Mouse (Mus musculus): Measurements from ENCODE around the gene Cwc25. TPM values are rescaled to one million over a fixed set of nuclear protein-coding genes. Genes with fewer than 3 reads are reported as not detected.

Cwc25 gene
- total RNA-seq, 2 experiments from 2014 or later, result 19.5 to 21.3 TPM

- Histone ChIP-seq H3K4me3 (peak overlapping the region; percentile 78), H3K27ac (peak overlapping the region; percentile 98)
- intact Hi-C loops (cut with DNase I), result loop anchor here (5.0 kb wide), 1 partner anchor 181 kb away; the partner anchor contains the start of gene Fbxo47
- DNase-seq (ENCODE audit: extremely low spot score in 1 of 2, low spot score in 2 of 2), result no peak
- TF ChIP-seq CTCF (IDR thresholded peaks at IDR 0.05), result no peak
Measured at GRCm38 (mm10) chr11:97700746-97701580, 65.4 kb downstream of the Cwc25 start.

GRCm38 (mm10) chr11:97700003-97700745 lies 66.2 kb downstream of the Cwc25 start, which contains the start of gene Pcgf2:
Pcgf2 (minus strand) TSS chr11:97700497.
- no peak for TF ChIP-seq CTCF (IDR thresholded peaks at IDR 0.05)

DNA sequence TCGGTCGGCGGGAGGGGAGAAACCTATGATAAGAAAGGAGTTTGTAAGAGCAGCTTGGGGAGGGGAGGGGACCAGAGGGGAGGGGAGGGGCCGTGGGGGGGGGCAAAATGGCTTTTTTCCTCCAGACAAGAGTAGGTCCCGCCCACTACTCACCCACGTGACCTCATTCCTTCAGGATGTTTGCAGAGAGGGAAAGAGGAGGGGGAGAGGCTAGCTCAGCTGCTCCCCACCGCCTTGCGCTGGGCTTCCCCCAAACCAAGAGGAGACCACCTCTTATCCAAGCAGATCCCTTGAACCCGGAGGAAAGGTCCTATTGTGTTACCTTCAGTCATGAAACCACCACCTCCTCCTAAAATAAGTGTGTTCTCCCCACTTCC lies 66.7 kb downstream of the Cwc25 start:
- H3K27ac ChIP-seq, result peak overlapping the region; percentile 98
- no peak for TF ChIP-seq CTCF (IDR thresholded peaks at IDR 0.05)
- DNase-seq (ENCODE audit: extremely low spot score in 1 of 2, low spot score in 2 of 2), result peak; percentile 71 to 75
- intact Hi-C loops (cut with DNase I), result loop anchor here (5.0 kb wide), 2 partner anchors 37 to 183 kb away; partner anchors contain the start of genes Fbxo47 and Mllt6
- peak overlapping the region; percentile 78 for H3K4me3 ChIP-seq

More at GRCm38 (mm10) chr11:97700003-97700745, 66.2 kb downstream of the Cwc25 start, which contains the start of gene Pcgf2:
- H3K4me3 ChIP-seq, result peak within 1 kb of the TSS; percentile 78
- DNase-seq (ENCODE audit: extremely low spot score in 1 of 2, low spot score in 2 of 2), result peak; percentile 67 to 72
- H3K27ac ChIP-seq, result peak within 1 kb of the TSS; percentile 98
- intact Hi-C loops (cut with DNase I), result loop anchor here (5.0 kb wide), 1 partner anchor 182 kb away; the partner anchor contains the start of gene Fbxo47

DNA sequence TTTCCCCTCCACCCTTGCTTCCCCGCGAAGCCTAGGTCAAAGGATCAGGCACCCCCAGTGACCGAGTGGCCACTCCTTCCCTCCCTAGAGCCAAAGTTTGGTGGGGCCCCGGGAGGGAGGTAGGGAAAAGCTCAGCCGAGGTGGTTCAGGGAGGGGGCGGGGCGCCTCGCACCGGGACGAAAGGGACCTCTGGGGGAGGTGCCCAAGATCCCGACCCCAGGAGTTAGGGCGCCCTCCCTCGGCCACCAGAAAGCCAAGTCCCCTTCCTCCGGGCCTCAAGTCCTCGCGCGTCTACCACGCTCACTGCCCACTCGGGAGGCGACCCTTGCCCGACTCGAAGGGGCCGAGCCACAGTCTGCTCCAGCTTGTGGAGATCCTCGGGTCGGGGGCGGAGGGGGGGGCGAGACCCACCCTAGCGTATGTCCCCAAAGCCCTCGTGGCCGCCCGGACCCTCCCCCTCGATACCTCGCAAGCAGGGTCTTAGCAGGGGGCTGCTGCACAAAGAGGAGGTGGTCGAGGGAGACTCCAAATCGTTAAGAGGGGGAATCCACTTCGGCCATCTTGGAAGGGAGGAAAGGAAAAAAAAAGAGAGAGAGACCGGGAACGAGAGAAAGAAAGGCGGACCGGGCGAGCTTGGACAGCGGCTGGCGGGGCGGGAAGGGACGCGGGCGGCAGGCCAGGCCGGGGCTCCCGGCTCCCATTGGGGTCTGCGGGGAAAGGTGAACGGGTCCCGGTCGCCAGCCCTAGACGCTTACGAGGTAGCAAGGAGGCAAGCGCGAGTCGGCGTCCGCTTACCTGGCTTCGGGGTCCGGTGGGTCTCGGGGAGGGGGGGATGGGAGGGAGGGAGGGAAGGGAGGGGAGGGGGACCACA lies 67.4 kb downstream of the Cwc25 start:
- intact Hi-C loops (cut with DNase I), result loop anchor here (5.0 kb wide), 1 partner anchor 37 kb away; the partner anchor contains the start of gene Mllt6
- Histone ChIP-seq H3K27ac (peak overlapping the region; percentile 85), H3K4me3 (peak overlapping the region; percentile 78)
- peak; percentile 52 to 66 for DNase-seq (ENCODE audit: extremely low spot score in 1 of 2, low spot score in 2 of 2)
- TF ChIP-seq CTCF (IDR thresholded peaks at IDR 0.05), result peak; percentile 34

DNA sequence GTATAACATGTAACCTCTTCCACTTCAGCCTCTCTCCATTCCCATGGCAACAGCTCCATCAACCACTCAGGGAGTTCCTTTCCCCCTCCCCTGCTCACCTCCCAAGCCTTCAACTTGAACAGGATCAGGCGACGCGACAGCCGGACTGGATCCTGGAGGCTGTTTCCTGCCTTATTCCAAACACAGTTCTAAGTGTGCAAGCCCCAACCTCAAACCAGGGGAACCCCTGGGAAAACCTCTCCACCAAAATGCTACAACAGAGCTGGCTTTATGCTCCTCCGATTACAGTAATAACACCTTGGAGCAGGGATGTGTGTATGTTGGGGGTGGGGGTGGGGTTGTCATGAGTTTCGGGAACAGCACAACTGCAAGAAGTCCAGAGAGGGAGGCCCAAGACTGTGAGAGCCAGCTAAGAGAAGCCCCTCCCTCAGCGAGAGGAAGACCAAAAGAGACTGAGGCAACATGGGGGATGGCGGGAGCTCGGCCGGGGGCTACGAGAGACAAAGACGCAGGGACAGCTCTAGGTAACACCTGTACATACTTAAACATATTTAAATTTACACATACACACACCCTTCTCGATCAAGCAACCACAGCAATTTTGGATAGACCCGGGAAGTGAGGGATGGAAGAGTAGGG lies 68.3 kb downstream of the Cwc25 start:
- no peak for DNase-seq (ENCODE audit: extremely low spot score in 1 of 2, low spot score in 2 of 2)
- peak overlapping the region; percentile 78 for H3K4me3 ChIP-seq
- intact Hi-C loops (cut with DNase I), result loop anchor here (5.0 kb wide), 1 partner anchor 36 kb away; the partner anchor contains the start of gene Mllt6
- TF ChIP-seq CTCF (IDR thresholded peaks at IDR 0.05), result no peak
- peak overlapping the region; percentile 85 for H3K27ac ChIP-seq

DNA sequence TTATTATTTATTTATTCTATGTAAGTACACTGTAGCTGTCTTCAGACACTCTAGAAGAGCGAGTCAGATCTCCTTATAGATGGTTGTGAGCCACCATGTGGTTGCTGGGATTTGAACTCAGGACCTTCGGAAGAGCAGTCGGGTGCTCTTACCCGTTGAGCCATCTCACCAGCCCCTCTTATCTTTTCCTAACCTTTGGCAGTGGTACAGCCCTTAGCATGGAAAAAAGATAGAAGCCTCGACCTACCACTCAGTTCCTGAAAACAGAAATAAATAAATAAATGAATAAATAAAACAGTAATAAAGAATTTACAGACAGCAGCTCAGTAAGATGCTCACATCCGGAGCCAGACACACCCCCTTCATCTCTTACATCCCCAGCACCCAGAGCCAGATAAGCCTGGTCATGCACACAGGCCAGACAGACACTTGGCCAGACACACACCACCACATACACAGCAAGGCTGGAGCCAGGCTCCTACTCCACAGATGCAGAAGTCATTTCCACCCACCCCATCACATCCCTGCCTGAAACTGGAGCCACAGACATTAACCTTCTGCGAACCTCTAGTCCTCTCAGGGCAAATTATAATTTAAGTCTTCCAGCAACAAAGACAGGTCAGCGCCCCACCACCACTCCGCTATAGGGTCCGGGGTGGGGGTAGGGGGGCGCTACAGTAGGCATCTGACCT lies 69.0 kb downstream of the Cwc25 start:
- TF ChIP-seq CTCF (IDR thresholded peaks at IDR 0.05), result no peak
- Histone ChIP-seq H3K27ac (no peak overlapping the region), H3K4me3 (no peak overlapping the region; the same call in 1 of the 2 replicates)
- intact Hi-C loops (cut with DNase I), result loop anchor here (5.0 kb wide), 1 partner anchor 35 kb away; the partner anchor contains the start of gene Mllt6
- no peak for DNase-seq (ENCODE audit: extremely low spot score in 1 of 2, low spot score in 2 of 2)

DNA sequence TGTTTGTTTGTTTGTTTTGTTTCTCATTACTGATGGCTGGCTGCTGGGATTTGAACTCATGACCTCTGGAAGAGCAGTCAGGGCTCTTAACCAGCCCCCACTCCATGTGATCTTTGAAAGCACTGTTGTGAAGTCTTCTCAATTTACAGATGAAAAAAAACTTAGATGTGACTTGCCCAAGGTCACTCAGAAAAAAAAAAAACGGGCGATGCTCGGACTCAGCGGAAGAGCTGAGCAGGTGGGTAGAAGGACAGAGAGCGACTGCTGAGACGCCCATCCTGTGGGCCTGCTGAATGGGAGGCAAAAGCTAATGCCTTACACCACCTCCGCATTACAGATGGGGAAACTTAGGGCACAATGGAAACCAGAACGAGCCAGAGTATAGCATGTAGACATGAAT lies 69.7 kb downstream of the Cwc25 start:
- no peak overlapping the region for H3K4me3 ChIP-seq
- TF ChIP-seq CTCF (IDR thresholded peaks at IDR 0.05), result no peak
- no peak overlapping the region for H3K27ac ChIP-seq
- DNase-seq (ENCODE audit: extremely low spot score in 1 of 2, low spot score in 2 of 2), result no peak
- intact Hi-C loops (cut with DNase I), result loop anchor here (5.0 kb wide), 1 partner anchor 34 kb away; the partner anchor contains the start of gene Mllt6

GRCm38 (mm10) chr11:97695712-97696401 lies 70.5 kb downstream of the Cwc25 start:
- peak overlapping the region; percentile 26; the same call in 1 of the 2 replicates for H3K27ac ChIP-seq
- intact Hi-C loops (cut with DNase I), result loop anchor here (5.0 kb wide), 1 partner anchor 34 kb away; the partner anchor contains the start of gene Mllt6
- no peak for DNase-seq (ENCODE audit: extremely low spot score in 1 of 2, low spot score in 2 of 2)
- no peak for TF ChIP-seq CTCF (IDR thresholded peaks at IDR 0.05)
- H3K4me3 ChIP-seq, result no peak overlapping the region

Small RNA genes lying within 50 kb of the gene (microRNA-seq; reads per million reads assigned to microRNA genes)
- 0 to 0.24 reads per million in 2 experiments for gene Mir8102

Other genes with a start within 250 kb of the Cwc25 start
- gene Srcin1, start 190.4 kb downstream of the Cwc25 start, total RNA-seq (2021), result 100 to 1,000 TPM; 308 to 318 TPM
- 100 to 1,000 TPM in 1 of 2 experiments, 10 to 100 TPM in 1; 99.9 to 107 TPM for gene Epop, start 136.9 kb downstream of the Cwc25 start, total RNA-seq (2021)
- 100 to 1,000 TPM; 143 to 147 TPM for gene Mllt6, start 103.1 kb downstream of the Cwc25 start, total RNA-seq (2021)
- 10 to 100 TPM; 47.7 to 57.6 TPM for gene Cisd3, start 80.7 kb downstream of the Cwc25 start, total RNA-seq (2021)
- 10 to 100 TPM; 36.2 to 39.6 TPM for gene Pcgf2, start 66.1 kb downstream of the Cwc25 start, total RNA-seq (2021)
- gene Psmb3, start 63.2 kb downstream of the Cwc25 start, total RNA-seq (2021), result 100 to 1,000 TPM; 113 to 123 TPM
- gene Pip4k2b, start 21.9 kb downstream of the Cwc25 start, total RNA-seq (2021), result 100 to 1,000 TPM; 114 to 117 TPM
- gene 1700001P01Rik, start 9.4 kb upstream of the Cwc25 start, total RNA-seq (2021), result 1 to 10 TPM in 1 of 2 experiments, not detected in 1; 1.0 TPM
- gene Rpl23, start 15.9 kb upstream of the Cwc25 start, total RNA-seq (2021), result 100 to 1,000 TPM; 326 to 327 TPM
- 100 to 1,000 TPM; 174 to 191 TPM for gene Lasp1, start 32.4 kb upstream of the Cwc25 start, total RNA-seq (2021)
- 10 to 100 TPM; 77.6 to 78.9 TPM for gene B230217C12Rik, start 74.2 kb upstream of the Cwc25 start, total RNA-seq (2021)
- 1 to 10 TPM; 2.8 to 2.9 TPM for gene Fbxo47, start 117.6 kb upstream of the Cwc25 start, total RNA-seq (2021)
- 10 to 100 TPM; 35.2 to 37.1 TPM for gene Plxdc1, start 219.9 kb upstream of the Cwc25 start, total RNA-seq (2021)
- 1 to 10 TPM; 1.2 TPM for gene Arl5c, start 229.6 kb upstream of the Cwc25 start, total RNA-seq (2021)